Mouse (Mus musculus) cortical plate, adult 2 months (tissue): ENCODE results near the gene Msl1.

Source experiments
- CTCF ChIP-seq: fragments of 200-500 bp; IDR thresholded peaks from 2 replicates; pipeline ENCODE4 v1.5.1; 2011; ENCODE audit warnings: mild to moderate bottlenecking, control low read depth, low read length; ENCODE audit not compliant: insufficient read depth; ENCODE audit errors: extremely low read depth
- POLR2A ChIP-seq: fragments of 200-500 bp; IDR thresholded peaks from 2 replicates; pipeline ENCODE4 v1.6.1; 2011; ENCODE audit warnings: mild to moderate bottlenecking, low read length, control low read depth; ENCODE audit not compliant: insufficient read depth; ENCODE audit errors: extremely low read depth

DNA sequence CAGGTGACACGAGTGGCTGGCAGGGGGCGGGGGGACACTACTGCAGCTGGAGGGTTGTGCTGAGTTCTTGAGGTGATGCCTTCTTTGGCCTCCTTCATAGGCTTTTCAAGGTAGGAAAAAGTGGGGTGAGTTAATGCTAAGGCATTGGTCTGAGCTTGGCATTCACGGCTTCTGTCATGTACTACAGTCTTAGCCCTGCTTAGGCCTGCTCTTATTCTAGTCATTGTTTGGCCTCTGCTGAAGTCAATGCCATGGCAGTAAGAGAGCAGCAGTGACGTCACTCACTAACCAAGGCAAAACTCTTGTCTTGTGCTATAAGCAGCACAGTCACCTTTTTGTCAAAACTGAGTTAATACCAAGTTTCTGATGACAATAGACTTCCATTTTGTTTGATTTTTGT, 2.6 kb downstream of the Msl1 start:
- TF ChIP-seq CTCF, result no peak
- TF ChIP-seq POLR2A, result no peak
